Mouse (Mus musculus) ES-E14 (cell line): ENCODE measurements around the gene Adgre1.

Experiments
- HCFC1 ChIP-seq: IDR thresholded peaks from 2 replicates; pipeline ENCODE4 v1.6.1; 2012; ENCODE audit warnings: low read length, inconsistent platforms, borderline replicate concordance; ENCODE audit not compliant: insufficient read depth
- ZC3H11A ChIP-seq: IDR thresholded peaks from 2 replicates; pipeline ENCODE4 v1.6.1; 2012; ENCODE audit warnings: low read depth, mild to moderate bottlenecking, inconsistent platforms, low read length, borderline replicate concordance

- TF ChIP-seq ZC3H11A, result no peak
- no peak for TF ChIP-seq HCFC1
These were observed 46.7 kb upstream of the Adgre1 start for GRCm38 (mm10) chr17:57311801-57312200.
